Mouse (Mus musculus) hindbrain, embryonic 11.5 days (tissue): Measurements from ENCODE around the gene Ssbp3. TPM values are rescaled to one million over a fixed set of nuclear protein-coding genes. Genes with fewer than 3 reads are reported as not detected.

ENCODE experiments used
- ATAC-seq: fragments of 200-750 bp; cut with Nextera tagmentation; 2 replicates; pipeline ENCODE4 v1.8.0; 2017; ENCODE audit warnings: mild to moderate bottlenecking, moderate TSS enrichment, moderate library complexity; ENCODE audit not compliant: low FRiP score
- DNase-seq: peaks from one replicate; pipeline ENCODE4 v3.0.0-alpha.2; 2015; ENCODE audit warnings: low spot score
- H3K27ac ChIP-seq: fragments of 300-500 bp; sonication (generic); 2 replicates; pipeline ENCODE4 v1.5.1; 2014; ENCODE audit warnings: mild to moderate bottlenecking, low read depth, low read length
- H3K27me3 ChIP-seq: fragments of 300-500 bp; sonication (generic); 2 replicates; pipeline ENCODE4 v1.6.1; 2014; ENCODE audit warnings: mild to moderate bottlenecking, low read length, moderate library complexity, mixed read lengths; ENCODE audit not compliant: control insufficient read depth, insufficient read depth
- H3K36me3 ChIP-seq: fragments of 300-500 bp; sonication (generic); 2 replicates; pipeline ENCODE4 v1.6.1; 2014; ENCODE audit warnings: mild to moderate bottlenecking, low read length, moderate library complexity, mixed read lengths; ENCODE audit not compliant: control insufficient read depth, insufficient read depth
- H3K4me1 ChIP-seq: fragments of 300-500 bp; sonication (generic); replicated peaks from 2 replicates; pipeline ENCODE4 v1.6.1; 2014; ENCODE audit warnings: low read length, mixed read lengths; ENCODE audit not compliant: control insufficient read depth, insufficient read depth
- H3K4me2 ChIP-seq: fragments of 300-500 bp; sonication (generic); replicated peaks from 2 replicates; pipeline ENCODE4 v1.6.1; 2014; ENCODE audit warnings: mild to moderate bottlenecking, low read depth, low read length
- H3K4me3 ChIP-seq: fragments of 300-500 bp; sonication (generic); 2 replicates; pipeline ENCODE4 v1.5.1; 2014; ENCODE audit warnings: low read depth, low read length
- H3K9ac ChIP-seq: fragments of 300-500 bp; sonication (generic); 2 replicates; pipeline ENCODE4 v1.6.1; 2014; ENCODE audit warnings: low read depth, low read length
- H3K9me3 ChIP-seq: fragments of 300-500 bp; sonication (generic); 2 replicates; pipeline ENCODE4 v1.6.1; 2016; ENCODE audit warnings: low read length; ENCODE audit not compliant: control insufficient read depth
- WGBS: fragments of 180-500 bp; shearing (Covaris S2); extraction: QIAGEN DNeasy Blood & Tissue Kit; methylation state at CpG from one replicate; pipeline ENCODE4 v1.1.7; 2014; 5-methylcytosine and 5-hydroxymethylcytosine counted together
- polyA plus RNA-seq: library from polyadenylated mRNA; unstranded; fragments of >200 nt; fragmentation: Nextera tagmentation; extraction: Ambion mirVana; gene quantifications from 2 replicates; pipeline ENCODE4 v1.2.1, GENCODE M21; 2014

The Ssbp3 gene
- polyA plus RNA-seq, 1 experiment from 2014 or later: 159 TPM

DNA sequence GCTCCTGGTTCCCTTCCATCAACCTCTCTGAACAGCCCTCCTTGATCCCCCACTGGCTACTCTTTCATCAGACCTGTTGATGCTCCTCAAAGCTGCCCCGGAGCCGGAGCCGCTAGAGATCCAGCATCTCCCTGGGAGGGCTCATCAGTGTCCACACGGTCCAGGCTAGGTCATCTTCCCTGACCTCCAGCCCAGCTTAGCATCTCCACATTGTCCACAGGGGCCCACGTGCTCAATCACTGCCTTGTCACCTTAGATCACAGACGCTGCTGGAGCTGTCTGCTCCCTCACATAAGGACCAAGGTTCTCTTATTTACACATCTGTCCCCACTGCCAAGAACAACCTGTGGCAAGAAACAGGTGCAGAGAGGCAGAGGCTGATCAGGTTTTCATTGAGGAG, 9.8 kb upstream of the Ssbp3 start:
- Histone ChIP-seq H3K9me3 (no peaks in the 10 kb centered on the region), H3K36me3 (no peaks in the 10 kb centered on the region), H3K4me1 (peaks cover 5% of the 10 kb centered on the region; the same call in 1 of the 2 replicates), H3K4me3 (no peak overlapping the region), H3K4me2 (no peak overlapping the region), H3K27me3 (no peaks in the 10 kb centered on the region), H3K27ac (no peak overlapping the region), H3K9ac (no peak overlapping the region)
- 8% methylated on average over 6 of the region's 6 CpGs for WGBS
- no peak for ATAC-seq
- no peak for DNase-seq

GRCm38 (mm10) chr4:106901610-106902009, 8.9 kb upstream of the Ssbp3 start:
- no peaks in the 10 kb centered on the region for H3K9me3 ChIP-seq
- no peak overlapping the region for H3K4me2 ChIP-seq
- H3K27ac ChIP-seq: no peak overlapping the region
- ATAC-seq: no peak
- peaks cover 5% of the 10 kb centered on the region; the same call in 1 of the 2 replicates for H3K4me1 ChIP-seq
- WGBS: 74% methylated on average over 3 of the region's 3 CpGs
- DNase-seq: no peak
- H3K4me3 ChIP-seq: no peak overlapping the region
- no peaks in the 10 kb centered on the region for H3K27me3 ChIP-seq
- no peaks in the 10 kb centered on the region for H3K36me3 ChIP-seq
- no peak overlapping the region for H3K9ac ChIP-seq

GRCm38 (mm10) chr4:106902157-106902556, 8.3 kb upstream of the Ssbp3 start:
- no peak overlapping the region for H3K9ac ChIP-seq
- no peak overlapping the region for H3K4me2 ChIP-seq
- no peak for DNase-seq
- no peak overlapping the region for H3K27ac ChIP-seq
- H3K36me3 ChIP-seq: no peaks in the 10 kb centered on the region
- ATAC-seq: no peak
- H3K4me3 ChIP-seq: no peak overlapping the region
- H3K9me3 ChIP-seq: no peaks in the 10 kb centered on the region
- WGBS: 77% methylated on average over 8 of the region's 8 CpGs
- H3K27me3 ChIP-seq: no peaks in the 10 kb centered on the region
- peaks cover 5% of the 10 kb centered on the region; the same call in 1 of the 2 replicates for H3K4me1 ChIP-seq

DNA sequence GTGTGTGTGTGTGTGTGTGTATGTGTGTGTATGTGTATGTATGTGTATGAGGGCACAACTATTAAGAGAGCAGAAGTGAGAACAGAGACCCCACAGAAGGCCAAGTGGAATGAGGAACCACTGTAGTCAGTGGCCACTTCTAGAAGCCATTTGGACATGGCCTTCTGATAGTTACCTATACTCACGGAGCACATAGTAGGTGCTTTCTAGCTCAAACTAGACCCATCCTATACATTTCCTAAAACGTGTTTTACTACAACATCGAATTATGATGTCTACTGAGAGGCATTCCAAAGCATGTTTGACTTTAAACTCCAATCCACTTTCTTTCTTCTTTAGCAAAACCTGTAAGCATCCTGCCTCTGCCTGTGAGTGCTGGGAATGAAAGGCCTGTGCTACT, 4.6 kb upstream of the Ssbp3 start:
- H3K36me3 ChIP-seq: no peaks in the 10 kb centered on the region
- ATAC-seq: no peak
- 90% methylated on average over 3 of the region's 3 CpGs for WGBS
- no peak overlapping the region for H3K9ac ChIP-seq
- no peak for DNase-seq
- H3K4me2 ChIP-seq: no peak overlapping the region
- peaks cover 15% of the 10 kb centered on the region for H3K4me1 ChIP-seq
- no peak overlapping the region for H3K4me3 ChIP-seq
- H3K9me3 ChIP-seq: no peaks in the 10 kb centered on the region
- H3K27ac ChIP-seq: no peak overlapping the region
- H3K27me3 ChIP-seq: no peaks in the 10 kb centered on the region

- Histone ChIP-seq H3K4me3 (no peak overlapping the region), H3K9me3 (no peaks in the 10 kb centered on the region), H3K4me1 (peaks cover 15% of the 10 kb centered on the region), H3K9ac (0 out of 2 replicates have a peak overlapping the region, but pooled peaks have one; percentile 32), H3K4me2 (peak overlapping the region; percentile 13; the same call in 1 of the 2 replicates), H3K27ac (peak overlapping the region; percentile 12), H3K36me3 (no peaks in the 10 kb centered on the region), H3K27me3 (no peaks in the 10 kb centered on the region)
- ATAC-seq (no peak), DNase-seq (peak; percentile 50)
- WGBS: 11% methylated on average over 17 of the region's 17 CpGs
Measured at GRCm38 (mm10) chr4:106907701-106908425, 2.6 kb upstream of the Ssbp3 start.

DNA sequence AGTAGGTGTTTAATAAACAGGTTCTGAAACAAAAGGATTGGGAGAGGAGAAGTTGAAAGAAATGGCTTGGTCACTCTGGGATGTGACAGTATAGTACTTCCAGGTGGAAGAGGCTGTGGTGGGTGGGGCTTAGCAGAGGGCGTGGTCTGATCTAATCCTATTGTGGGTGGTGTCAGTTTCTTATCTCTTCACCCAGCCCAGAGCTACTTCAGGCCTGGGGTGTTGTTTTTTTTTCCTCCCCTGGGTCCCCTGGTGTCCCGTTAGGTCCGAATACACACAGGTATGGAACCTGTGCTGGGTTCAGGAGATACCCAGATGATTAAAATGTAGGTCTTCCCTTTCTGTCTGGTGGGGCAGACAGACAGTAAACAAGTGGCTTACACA, 2.1 kb upstream of the Ssbp3 start:
- DNase-seq (no peak), ATAC-seq (no peak)
- H3K27me3 ChIP-seq: no peaks in the 10 kb centered on the region
- H3K4me2 ChIP-seq: no peak overlapping the region
- no peak overlapping the region for H3K4me3 ChIP-seq
- H3K27ac ChIP-seq: peak overlapping the region; percentile 81
- 12% methylated on average over 3 of the region's 3 CpGs for WGBS
- H3K9me3 ChIP-seq: no peaks in the 10 kb centered on the region
- peaks cover 20% of the 10 kb centered on the region for H3K4me1 ChIP-seq
- no peaks in the 10 kb centered on the region for H3K36me3 ChIP-seq
- H3K9ac ChIP-seq: no peak overlapping the region

DNA sequence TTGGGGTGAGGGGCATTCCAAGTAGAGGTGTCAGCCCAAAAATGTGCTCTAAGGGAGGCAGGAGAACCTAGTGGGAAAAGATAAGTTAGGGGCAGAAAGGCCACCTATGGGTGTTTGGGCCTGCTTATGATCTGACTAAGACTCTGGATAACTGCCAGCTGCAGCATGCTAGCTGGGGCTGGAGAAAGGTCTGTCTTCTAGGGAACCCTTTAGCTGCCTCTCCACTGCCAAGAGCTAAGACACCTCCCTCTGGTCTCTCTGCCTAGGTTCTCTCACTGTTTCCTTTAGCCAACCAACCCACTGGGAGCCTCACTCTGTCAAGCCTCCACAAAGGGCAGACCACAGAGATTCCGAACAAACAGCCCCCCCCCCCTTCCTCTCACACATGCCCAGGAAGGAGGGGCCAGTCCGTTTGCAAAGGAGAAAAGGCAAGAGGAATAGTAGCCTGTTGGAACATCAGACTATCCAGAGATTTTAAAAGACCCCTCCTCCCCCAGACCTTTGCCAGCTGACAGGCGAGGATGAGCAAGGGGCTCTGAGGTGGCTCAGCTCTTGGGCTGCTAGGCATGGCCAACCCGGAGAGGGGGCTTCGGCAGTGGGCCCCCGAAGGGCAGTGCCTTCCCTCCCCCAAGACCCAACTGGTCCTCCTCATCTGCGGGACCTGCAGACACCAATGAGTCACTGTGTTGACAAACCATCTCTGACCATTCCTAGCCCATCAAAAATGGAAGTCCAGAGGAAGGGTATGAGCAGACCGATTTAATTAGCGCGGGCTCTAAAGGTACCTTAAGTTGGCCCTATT, 1.4 kb upstream of the Ssbp3 start:
- ATAC-seq: peak; percentile 4; the same call in 1 of the 2 replicates

DNA sequence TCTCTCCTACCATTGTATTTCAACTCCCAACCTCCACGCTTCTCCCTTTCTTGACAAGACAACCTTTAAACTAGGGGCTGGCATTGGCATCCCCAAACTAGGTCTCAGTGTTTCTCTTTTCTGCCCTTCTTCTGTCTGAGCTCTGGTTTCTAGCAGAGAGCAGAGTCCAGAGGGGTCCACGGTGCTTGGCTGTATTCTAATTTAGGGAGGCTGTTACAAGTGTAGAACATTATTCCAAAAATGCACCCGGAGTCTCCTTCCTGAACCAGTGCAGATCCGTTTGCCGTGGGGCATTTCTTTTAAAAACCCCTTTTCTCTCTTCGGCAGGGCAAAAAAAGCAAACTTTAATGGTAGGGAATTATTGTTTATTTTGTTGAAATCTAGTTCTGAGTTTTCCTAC, 704 bp upstream of the Ssbp3 start:
- ATAC-seq (no peak), DNase-seq (no peak)

More for the DNA sequence above, 1.4 kb upstream of the Ssbp3 start:
- H3K4me1 ChIP-seq: peaks cover 26% of the 10 kb centered on the region
- peak overlapping the region; percentile 80 for H3K4me2 ChIP-seq
- 8% methylated on average over 10 of the region's 10 CpGs for WGBS
- H3K9me3 ChIP-seq: no peaks in the 10 kb centered on the region
- no peak overlapping the region for H3K4me3 ChIP-seq
- no peaks in the 10 kb centered on the region for H3K27me3 ChIP-seq
- peak overlapping the region; percentile 12; the same call in 1 of the 2 replicates for H3K9ac ChIP-seq
- no peaks in the 10 kb centered on the region for H3K36me3 ChIP-seq
- H3K27ac ChIP-seq: peak overlapping the region; percentile 81
- DNase-seq: peak; percentile 64

More for the DNA sequence above, 704 bp upstream of the Ssbp3 start:
- Histone ChIP-seq H3K9ac (peak overlapping the region; percentile 12; the same call in 1 of the 2 replicates), H3K4me3 (no peak overlapping the region), H3K4me2 (peak overlapping the region; percentile 80), H3K27ac (peak overlapping the region; percentile 81), H3K36me3 (no peaks in the 10 kb centered on the region), H3K9me3 (no peaks in the 10 kb centered on the region), H3K27me3 (no peaks in the 10 kb centered on the region), H3K4me1 (peaks cover 31% of the 10 kb centered on the region)
- WGBS: 0% methylated on average over 6 of the region's 6 CpGs
